Mouse (Mus musculus): ENCODE measurements at regions not wholly inside any gene's neighbourhood (a gene's known extent, or its start where the extent isn't known, plus 50 kb on each side); places are given as distances from the start of the nearest gene placed in this dataset.

DNA sequence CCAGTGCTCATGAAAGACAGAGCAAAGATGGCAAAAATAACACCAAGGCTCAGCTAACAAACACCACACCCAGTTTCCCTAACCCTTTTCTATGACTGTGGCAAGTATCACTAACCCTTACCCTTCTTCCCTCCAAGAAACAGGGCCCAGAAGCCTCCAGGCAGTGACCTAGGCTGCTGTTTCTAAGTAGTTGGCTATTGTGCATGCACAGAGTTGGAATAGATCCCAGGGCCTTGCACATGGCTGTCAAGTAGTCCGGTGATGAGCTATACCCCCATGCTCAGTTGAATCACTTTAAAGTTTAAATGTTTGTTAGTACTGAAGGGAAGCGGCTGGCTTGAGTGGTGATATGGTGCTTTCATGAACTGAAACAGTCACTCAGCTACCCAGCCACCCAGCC lies 53.9 kb upstream of the Arntl start:
- in situ Hi-C loops (cut with MboI, MseI): no loop called here

DNA sequence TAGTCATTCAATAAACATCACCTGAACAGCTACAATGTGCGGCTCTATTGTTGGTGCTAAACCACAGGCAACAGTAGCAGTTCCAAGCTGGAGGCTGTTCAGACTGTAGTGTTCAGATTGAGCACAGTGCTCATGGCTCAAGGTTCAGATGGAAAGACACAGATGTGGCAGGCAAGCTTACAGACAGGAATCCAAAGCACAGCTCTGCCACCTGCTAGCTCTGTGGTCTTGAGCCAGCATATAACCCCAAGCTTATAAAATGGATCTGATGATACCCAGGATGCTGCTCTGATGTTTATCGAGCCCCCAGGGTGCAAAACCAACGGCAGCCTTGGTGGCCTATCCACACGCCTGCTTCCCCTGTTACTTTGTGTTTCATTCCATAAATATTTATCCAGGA lies 53.2 kb upstream of the Arntl start:
- in situ Hi-C loops (cut with MboI, MseI): no loop called here

DNA sequence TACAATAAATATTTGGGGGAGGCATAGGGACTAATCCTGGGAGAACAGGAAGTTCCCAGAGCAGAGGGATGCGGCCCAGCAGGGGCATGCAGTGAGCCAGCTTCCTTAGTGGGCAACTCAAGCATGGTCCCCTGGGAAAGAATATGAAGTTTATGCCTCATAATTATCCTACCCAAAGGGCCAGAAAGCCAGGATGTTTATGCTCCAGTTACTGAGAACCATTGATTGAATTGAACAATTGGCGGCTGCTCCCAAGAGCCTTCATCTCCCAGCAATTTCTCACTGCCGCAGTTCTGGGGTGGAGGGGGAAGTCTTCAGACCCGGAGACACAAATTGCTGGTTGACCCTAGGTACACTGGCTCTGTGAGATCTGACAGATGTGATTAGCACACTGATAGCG lies 50.9 kb upstream of the Arntl start:
- in situ Hi-C loops (cut with MboI, MseI): no loop called here

DNA sequence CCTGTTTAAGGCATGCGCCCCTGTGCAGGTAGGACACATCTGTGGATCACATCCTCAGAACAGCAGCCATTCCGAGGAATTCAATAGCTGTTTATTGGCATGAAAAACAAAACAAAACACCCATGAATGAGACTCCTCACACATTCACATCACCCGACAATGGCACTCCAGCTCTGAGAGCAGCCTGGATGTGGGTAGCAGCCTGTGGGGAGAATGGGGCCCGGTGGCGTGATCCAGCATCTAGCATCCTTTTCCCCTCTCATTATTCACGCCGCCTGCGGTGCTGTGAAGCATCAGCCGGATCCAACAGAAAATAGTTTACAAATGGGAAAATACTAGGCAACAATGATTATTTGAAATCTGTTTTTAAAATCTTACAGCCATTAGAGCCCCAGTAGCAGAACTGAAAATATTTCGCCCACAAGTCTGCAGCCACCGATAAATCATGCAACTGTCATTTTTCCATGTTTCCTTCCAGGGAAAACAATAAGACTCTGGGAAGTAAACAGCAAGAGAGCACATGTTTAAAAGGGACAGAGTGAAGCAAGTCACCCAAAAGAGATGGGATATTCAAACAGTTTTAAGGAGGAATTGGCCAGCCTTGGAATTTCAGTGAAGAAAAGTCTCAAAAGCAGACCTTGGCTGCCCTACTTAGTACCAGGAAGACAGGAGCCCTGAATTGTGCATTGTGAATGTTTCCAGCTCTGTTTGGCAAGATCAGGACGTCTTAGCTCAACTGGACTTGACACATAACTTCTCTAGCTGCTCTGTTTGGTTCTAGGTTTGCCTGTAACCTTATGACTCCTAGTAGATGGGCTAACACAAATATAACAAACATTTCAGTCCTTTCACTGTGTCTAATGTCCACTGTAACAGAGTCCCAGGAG lies 50.2 kb upstream of the Arntl start:
- in situ Hi-C loops (cut with MboI, MseI): no loop called here

Data from T-helper 17 cell (primary cell).